Mouse (Mus musculus): ENCODE data around the gene Grk2. TPM values are rescaled to one million over a fixed set of nuclear protein-coding genes. Genes with fewer than 3 reads are reported as not detected.

Gene Grk2
- polyA plus RNA-seq, 1 experiment from 2014 or later = 12.2 TPM

- Histone ChIP-seq H3K27ac (replicated peaks) (peak overlapping the region; percentile 57), H3K4me3 (peak overlapping the region; percentile 16; the same call in 1 of the 2 replicates), H3K36me3 (peaks cover 13% of the 10 kb centered on the region), H3K4me1 (peaks cover 62% of the 10 kb centered on the region), H3K27me3 (ENCODE audit: low read depth, poor library complexity, severe bottlenecking) (no peaks in the 10 kb centered on the region), H3K9me3 (replicated peaks) (no peaks in the 10 kb centered on the region)
- no peak for DNase-seq (ENCODE audit: low spot score)
- WGBS = 78% methylated on average over 11 of the region's 11 CpGs
These were observed 4.9 kb downstream of the Grk2 start for GRCm38 (mm10) chr19:4300852-4301734.

- Histone ChIP-seq H3K4me3 (no peak overlapping the region), H3K4me1 (peaks cover 58% of the 10 kb centered on the region), H3K36me3 (peaks cover 20% of the 10 kb centered on the region), H3K27me3 (ENCODE audit: low read depth, poor library complexity, severe bottlenecking) (no peaks in the 10 kb centered on the region), H3K27ac (replicated peaks) (peak overlapping the region; percentile 3; the same call in 1 of the 2 replicates), H3K9me3 (replicated peaks) (no peaks in the 10 kb centered on the region)
- WGBS = 52% methylated on average over 7 of the region's 7 CpGs
- no peak for DNase-seq (ENCODE audit: low spot score)
These were observed 5.7 kb downstream of the Grk2 start for GRCm38 (mm10) chr19:4300271-4300704.

GRCm38 (mm10) chr19:4299574-4300270 is 6.3 kb downstream of the Grk2 start:
- H3K27ac ChIP-seq (replicated peaks) = peak overlapping the region; percentile 3; the same call in 1 of the 2 replicates
- WGBS = 82% methylated on average over 6 of the region's 6 CpGs
- no peak overlapping the region for H3K4me3 ChIP-seq
- H3K4me1 ChIP-seq = peaks cover 54% of the 10 kb centered on the region
- DNase-seq (ENCODE audit: low spot score) = no peak
- no peaks in the 10 kb centered on the region for H3K9me3 ChIP-seq (replicated peaks)
- H3K27me3 ChIP-seq (ENCODE audit: low read depth, poor library complexity, severe bottlenecking) = no peaks in the 10 kb centered on the region
- H3K36me3 ChIP-seq = peaks cover 25% of the 10 kb centered on the region

GRCm38 (mm10) chr19:4299126-4299525 is 6.9 kb downstream of the Grk2 start:
- H3K4me3 ChIP-seq = no peak overlapping the region
- H3K4me1 ChIP-seq = peaks cover 51% of the 10 kb centered on the region
- peaks cover 31% of the 10 kb centered on the region for H3K36me3 ChIP-seq
- 90% methylated on average over 7 of the region's 7 CpGs for WGBS
- no peak for DNase-seq (ENCODE audit: low spot score)
- H3K27ac ChIP-seq (replicated peaks) = no peak overlapping the region
- H3K9me3 ChIP-seq (replicated peaks) = no peaks in the 10 kb centered on the region
- no peaks in the 10 kb centered on the region for H3K27me3 ChIP-seq (ENCODE audit: low read depth, poor library complexity, severe bottlenecking)

GRCm38 (mm10) chr19:4298322-4299121 is 7.5 kb downstream of the Grk2 start:
- 92% methylated on average over 17 of the region's 17 CpGs for WGBS
- Histone ChIP-seq H3K27ac (replicated peaks) (no peak overlapping the region), H3K36me3 (peaks cover 37% of the 10 kb centered on the region), H3K4me1 (peaks cover 45% of the 10 kb centered on the region), H3K27me3 (ENCODE audit: low read depth, poor library complexity, severe bottlenecking) (no peaks in the 10 kb centered on the region), H3K4me3 (no peak overlapping the region), H3K9me3 (replicated peaks) (no peaks in the 10 kb centered on the region)
- no peak for DNase-seq (ENCODE audit: low spot score)

GRCm38 (mm10) chr19:4297851-4298250 is 8.2 kb downstream of the Grk2 start:
- Histone ChIP-seq H3K4me1 (peaks cover 38% of the 10 kb centered on the region), H3K27ac (replicated peaks) (no peak overlapping the region), H3K4me3 (no peak overlapping the region), H3K9me3 (replicated peaks) (no peaks in the 10 kb centered on the region), H3K36me3 (peaks cover 42% of the 10 kb centered on the region), H3K27me3 (ENCODE audit: low read depth, poor library complexity, severe bottlenecking) (no peaks in the 10 kb centered on the region)
- 91% methylated on average over 5 of the region's 5 CpGs for WGBS
- DNase-seq (ENCODE audit: low spot score) = no peak

- 91% methylated on average over 2 of the region's 2 CpGs for WGBS
- no peak for DNase-seq (ENCODE audit: low spot score)
- Histone ChIP-seq H3K4me3 (no peak overlapping the region), H3K36me3 (peaks cover 55% of the 10 kb centered on the region), H3K27ac (replicated peaks) (peak overlapping the region; percentile 42; the same call in 1 of the 2 replicates), H3K4me1 (peaks cover 26% of the 10 kb centered on the region), H3K9me3 (replicated peaks) (no peaks in the 10 kb centered on the region), H3K27me3 (ENCODE audit: low read depth, poor library complexity, severe bottlenecking) (no peaks in the 10 kb centered on the region)
These were observed 9.4 kb downstream of the Grk2 start for GRCm38 (mm10) chr19:4296611-4297010.

GRCm38 (mm10) chr19:4295391-4295790 is 10.6 kb downstream of the Grk2 start:
- H3K9me3 ChIP-seq (replicated peaks) = no peaks in the 10 kb centered on the region
- H3K27me3 ChIP-seq (ENCODE audit: low read depth, poor library complexity, severe bottlenecking) = no peaks in the 10 kb centered on the region
- peaks cover 67% of the 10 kb centered on the region for H3K36me3 ChIP-seq
- peaks cover 13% of the 10 kb centered on the region for H3K4me1 ChIP-seq
- no peak overlapping the region for H3K27ac ChIP-seq (replicated peaks)
- no peak for DNase-seq (ENCODE audit: low spot score)
- WGBS = 93% methylated on average over 4 of the region's 4 CpGs
- no peak overlapping the region for H3K4me3 ChIP-seq

GRCm38 (mm10) chr19:4294381-4295097 is 11.5 kb downstream of the Grk2 start:
- Histone ChIP-seq H3K36me3 (peaks cover 76% of the 10 kb centered on the region), H3K4me3 (no peak overlapping the region), H3K9me3 (replicated peaks) (no peaks in the 10 kb centered on the region), H3K27ac (replicated peaks) (0 out of 2 replicates have a peak overlapping the region, but pooled peaks have one; percentile 39), H3K4me1 (peaks cover 7% of the 10 kb centered on the region; the same call in 1 of the 2 replicates), H3K27me3 (ENCODE audit: low read depth, poor library complexity, severe bottlenecking) (no peaks in the 10 kb centered on the region)
- WGBS = 76% methylated on average over 14 of the region's 14 CpGs
- no peak for DNase-seq (ENCODE audit: low spot score)

- no peaks in the 10 kb centered on the region for H3K27me3 ChIP-seq (ENCODE audit: low read depth, poor library complexity, severe bottlenecking)
- 95% methylated on average over 11 of the region's 11 CpGs for WGBS
- no peak overlapping the region for H3K27ac ChIP-seq (replicated peaks)
- peaks cover 97% of the 10 kb centered on the region for H3K36me3 ChIP-seq
- peaks cover 4% of the 10 kb centered on the region; the same call in 1 of the 2 replicates for H3K4me1 ChIP-seq
- no peak overlapping the region for H3K4me3 ChIP-seq
- DNase-seq (ENCODE audit: low spot score) = no peak
- no peaks in the 10 kb centered on the region for H3K9me3 ChIP-seq (replicated peaks)
These were observed 14.9 kb downstream of the Grk2 start for GRCm38 (mm10) chr19:4291161-4291560.

GRCm38 (mm10) chr19:4290749-4291148 is 15.3 kb downstream of the Grk2 start:
- no peak overlapping the region for H3K4me3 ChIP-seq
- no peaks in the 10 kb centered on the region for H3K9me3 ChIP-seq (replicated peaks)
- H3K4me1 ChIP-seq = peaks cover 4% of the 10 kb centered on the region; the same call in 1 of the 2 replicates
- H3K36me3 ChIP-seq = peaks cover 98% of the 10 kb centered on the region
- 80% methylated on average over 15 of the region's 15 CpGs for WGBS
- no peak for DNase-seq (ENCODE audit: low spot score)
- H3K27ac ChIP-seq (replicated peaks) = no peak overlapping the region
- no peaks in the 10 kb centered on the region for H3K27me3 ChIP-seq (ENCODE audit: low read depth, poor library complexity, severe bottlenecking)

- 53% methylated on average over 7 of the region's 7 CpGs for WGBS
- Histone ChIP-seq H3K4me1 (peaks cover 23% of the 10 kb centered on the region), H3K36me3 (peaks cover 57% of the 10 kb centered on the region), H3K27ac (replicated peaks) (peak overlapping the region; percentile 81), H3K4me3 (peak overlapping the region; percentile 75), H3K9me3 (replicated peaks) (no peaks in the 10 kb centered on the region; the same call in 1 of the 2 replicates), H3K27me3 (ENCODE audit: low read depth, poor library complexity, severe bottlenecking) (peaks cover 19% of the 10 kb centered on the region)
- DNase-seq (ENCODE audit: low spot score) = no peak
These were observed 22.4 kb downstream of the Grk2 start for GRCm38 (mm10) chr19:4283653-4284052.

All from midbrain, embryonic 10.5 days (tissue).